ENCODE assay signal across 15 mouse cellular contexts in genomic region chr14:78470714-78471113, GRCm38 (mm10).
DNase-seq lines count a peak whose midpoint lies in the region; ATAC-seq lines count a peak whose summit lies in the region.
"Had no signal": no experiment of that assay in that cellular context is flagged by ENCODE, and none has a peak within 500 bp of the region (broad histone marks: within the 10 kb centered on the region; RNA-seq: fewer than 3 reads in every experiment).

No protein-coding gene starts in this region.

- no peak for DNase-seq in frontal cortex, adult 2 months (ENCODE audit: extremely low spot score in 1 of 2, low spot score in 1 of 2)
- peak; percentile 63 for DNase-seq in brain, adult 2 months (ENCODE audit: low read depth, low spot score)
- peak; percentile 32 for DNase-seq in telencephalon, adult 2 months (ENCODE audit: low read depth, low spot score)
- no peak for DNase-seq in right cerebral cortex, adult 2 months (ENCODE audit: low spot score in 2 of 2)
- no peak for DNase-seq in embryo, embryonic 10.5 days (ENCODE audit: low spot score)
- DNase-seq: adrenal gland, adult 8-10 months; adrenal gland, postnatal 25 days; cerebellum, adult 11-12 months; cerebellum, adult 2 months; cerebellum, adult 9-10 months; cerebellum, postnatal 10 days; cerebellum, postnatal 25 days; embryo, embryonic 11 days had no signal

- peak; percentile 80 for ATAC-seq in frontal cortex, adult (ENCODE audit: low TSS enrichment)
- ATAC-seq: forebrain, embryonic 15.5 days had no signal

Comparison
In these comparisons a context has a peak if more than half of its experiments do, and no peak if none do; other contexts are left out.
1. DNase-seq: peak in brain, adult 2 months (single experiment) and telencephalon, adult 2 months (single experiment); none in frontal cortex, adult 2 months (0 of 2), right cerebral cortex, adult 2 months (0 of 2) and embryo, embryonic 10.5 days (single experiment).